In genomic region chr1:162299558-162300319, GRCm38 (mm10) we compare ENCODE assay signal across 11 mouse cellular contexts.
DNase-seq lines count a peak whose midpoint lies in the region; ATAC-seq and TF ChIP-seq lines count a peak whose summit lies in the region.
"Had no signal": no experiment of that assay in that cellular context is flagged by ENCODE, and none has a peak within 500 bp of the region (broad histone marks: within the 10 kb centered on the region; RNA-seq: fewer than 3 reads in every experiment).

No protein-coding gene starts in this region.

- no peaks in the 10 kb centered on the region for H3K27me3 ChIP-seq in intestine, embryonic 16.5 days (replicated peaks; ENCODE audit: control insufficient read depth, insufficient read depth, low read length)
- H3K27me3 ChIP-seq in intestine, embryonic 15.5 days (replicated peaks), result no peaks in the 10 kb centered on the region
- H3K27me3 ChIP-seq in CH12.LX (replicated peaks), result no peaks in the 10 kb centered on the region
- H3K27me3 ChIP-seq in embryonic facial prominence, embryonic 14.5 days (replicated peaks; ENCODE audit: control insufficient read depth, insufficient read depth, low read length), result no peaks in the 10 kb centered on the region
- H3K27me3 ChIP-seq: Patski had no signal

- H3K27ac ChIP-seq in intestine, embryonic 16.5 days (ENCODE audit: low read length), result peak overlapping the region; percentile 20; the same call in 1 of the 2 replicates
- H3K27ac ChIP-seq in intestine, embryonic 15.5 days, result no peak overlapping the region
- H3K27ac ChIP-seq in CH12.LX (ENCODE audit: insufficient read depth, low read depth), result no peak overlapping the region
- peak overlapping the region; percentile 59; the same call in 1 of the 2 replicates for H3K27ac ChIP-seq in embryonic facial prominence, embryonic 14.5 days (replicated peaks; ENCODE audit: low read depth, low read length)

- TF ChIP-seq CTCF in CH12.LX (conservative IDR thresholded peaks at IDR 0.05 in 1 of 2, IDR thresholded peaks at IDR 0.05 in 1 of 2; ENCODE audit: low read depth in 2 of 2, low read length in 2 of 2), result no peak

- no peak overlapping the region for H3K4me3 ChIP-seq in intestine, embryonic 16.5 days (ENCODE audit: low read length)
- H3K4me3 ChIP-seq in intestine, embryonic 15.5 days (replicated peaks), result no peak overlapping the region
- H3K4me3 ChIP-seq in CH12.LX (replicated peaks in 1 of 3; ENCODE audit: low read depth in 2 of 3, low read length in 2 of 3, poor library complexity in 1 of 3), result no peak overlapping the region
- no peak overlapping the region for H3K4me3 ChIP-seq in embryonic facial prominence, embryonic 14.5 days (ENCODE audit: low read depth, low read length)

- no peak for TF ChIP-seq EP300 in CH12.LX (IDR thresholded peaks at IDR 0.05; ENCODE audit: low read length)

- no peaks in the 10 kb centered on the region for H3K79me2 ChIP-seq in CH12.LX (replicated peaks; ENCODE audit: control insufficient read depth, extremely low read depth, insufficient read depth, poor library complexity, severe bottlenecking)

- no peak for TF ChIP-seq RAD21 in CH12.LX (IDR thresholded peaks at IDR 0.05; ENCODE audit: low read depth, low read length)

- ATAC-seq in intestine, embryonic 16.5 days, result no peak
- ATAC-seq in intestine, embryonic 15.5 days, result no peak
- ATAC-seq in embryonic facial prominence, embryonic 14.5 days (ENCODE audit: low read depth), result no peak
- ATAC-seq: inflammation-experienced regulatory T-cells, adult 6 months; Patski had no signal

- in situ Hi-C loops in CH12.LX (cut with MboI; ENCODE audit: low pct_ligation_motif_present, low pct_unique_long_range_greater_than_20kb, low sequenced_read_pairs), result no loop called here

- H3K36me3 ChIP-seq in intestine, embryonic 16.5 days (ENCODE audit: control insufficient read depth, insufficient read depth, low read length), result no peaks in the 10 kb centered on the region
- no peaks in the 10 kb centered on the region for H3K36me3 ChIP-seq in intestine, embryonic 15.5 days
- H3K36me3 ChIP-seq in CH12.LX (replicated peaks in 1 of 2; ENCODE audit: control insufficient read depth in 1 of 2, insufficient read depth in 1 of 2, low read length in 1 of 2), result no peaks in the 10 kb centered on the region
- H3K36me3 ChIP-seq in embryonic facial prominence, embryonic 14.5 days (ENCODE audit: control insufficient read depth, insufficient read depth, low read length), result no peaks in the 10 kb centered on the region

- H3K4me1 ChIP-seq in intestine, embryonic 16.5 days (ENCODE audit: control insufficient read depth, insufficient read depth, low read length), result 0 out of 2 replicates have a peak, but pooled peaks cover 4% of the 10 kb centered on the region
- H3K4me1 ChIP-seq in intestine, embryonic 15.5 days (replicated peaks), result no peaks in the 10 kb centered on the region
- H3K4me1 ChIP-seq in CH12.LX (ENCODE audit: control insufficient read depth in 1 of 2, insufficient read depth in 2 of 2), result peaks cover 10 to 35% of the 10 kb centered on the region in 2 experiments
- H3K4me1 ChIP-seq in embryonic facial prominence, embryonic 14.5 days (ENCODE audit: control insufficient read depth, insufficient read depth, low read length), result peaks cover 20% of the 10 kb centered on the region

- no peak for TF ChIP-seq POLR2A in CH12.LX (IDR thresholded peaks at IDR 0.05; ENCODE audit: low read depth, low read length)

- no peak overlapping the region for H3K9ac ChIP-seq in intestine, embryonic 16.5 days (ENCODE audit: low read depth, low read length)
- no peak overlapping the region for H3K9ac ChIP-seq in intestine, embryonic 15.5 days
- peak overlapping the region; percentile 55 for H3K9ac ChIP-seq in CH12.LX (ENCODE audit: insufficient read depth, low read depth)
- no peak overlapping the region for H3K9ac ChIP-seq in embryonic facial prominence, embryonic 14.5 days (ENCODE audit: low read depth, low read length)

- no peak overlapping the region for H3K4me2 ChIP-seq in intestine, embryonic 16.5 days (ENCODE audit: low read depth, low read length)
- no peak overlapping the region for H3K4me2 ChIP-seq in intestine, embryonic 15.5 days (replicated peaks)
- H3K4me2 ChIP-seq in CH12.LX (ENCODE audit: insufficient read depth, low read depth, poor library complexity, severe bottlenecking), result peak overlapping the region; percentile 98
- no peak overlapping the region for H3K4me2 ChIP-seq in embryonic facial prominence, embryonic 14.5 days (ENCODE audit: low read depth, low read length)

- no peaks in the 10 kb centered on the region for H3K9me3 ChIP-seq in intestine, embryonic 16.5 days (ENCODE audit: control insufficient read depth, low read length)
- no peaks in the 10 kb centered on the region for H3K9me3 ChIP-seq in intestine, embryonic 15.5 days
- no peaks in the 10 kb centered on the region for H3K9me3 ChIP-seq in CH12.LX (replicated peaks; ENCODE audit: low read length)
- H3K9me3 ChIP-seq in embryonic facial prominence, embryonic 14.5 days (ENCODE audit: control insufficient read depth, low read length), result no peaks in the 10 kb centered on the region

- dilution Hi-C loops in CH12.LX (cut with MboI; ENCODE audit: extremely low pct_ligation_motif_present, extremely low pct_unique_long_range_greater_than_20kb, low sequenced_read_pairs), result no loop called here

- no peak for DNase-seq in CH12.LX (ENCODE audit: extremely low read depth)
- peak; percentile 61 for DNase-seq in embryonic facial prominence, embryonic 14.5 days (ENCODE audit: low spot score)
- DNase-seq in left cerebral cortex, postnatal 14 days (ENCODE audit: low spot score in 2 of 2), result peak; percentile 53 to 67
- no peak for DNase-seq in ovary, postnatal 14 days (ENCODE audit: low spot score)
- no peak for DNase-seq in thymus, postnatal 25 days
- no peak for DNase-seq in spleen, postnatal 4 days (ENCODE audit: low spot score in 2 of 2)
- DNase-seq: thymus, postnatal 14 days had no signal

- 64% methylated on average over 12 of the region's 12 CpGs for WGBS in intestine, embryonic 16.5 days
- 71% methylated on average over 12 of the region's 12 CpGs for WGBS in intestine, embryonic 15.5 days
- WGBS in embryonic facial prominence, embryonic 14.5 days, result 68% methylated on average over 12 of the region's 12 CpGs

- intact Hi-C loops in left cerebral cortex, postnatal 14 days (cut with DNase I), result loop anchor here (10.0 kb wide), 1 partner anchor 135 kb away; no protein-coding TSS in a partner anchor

TF ChIP-seq in CH12.LX, 34 proteins besides CTCF, POLR2A, EP300 and RAD21:
- no peak for TF ChIP-seq TCF12 (IDR thresholded peaks at IDR 0.05; ENCODE audit: low read depth, low read length)
- no peak for TF ChIP-seq ZC3H11A (IDR thresholded peaks at IDR 0.05; ENCODE audit: low read depth, low read length)
- TF ChIP-seq IRF4 (IDR thresholded peaks at IDR 0.05; ENCODE audit: low read depth, low read length), result no peak
- no peak for TF ChIP-seq ZMIZ1 (IDR thresholded peaks at IDR 0.05; ENCODE audit: low read depth, low read length)
- TF ChIP-seq GABPA (IDR thresholded peaks at IDR 0.05; ENCODE audit: insufficient replicate concordance, low read depth, low read length), result no peak
- TF ChIP-seq SIN3A (IDR thresholded peaks at IDR 0.05; ENCODE audit: low read length), result no peak
- no peak for TF ChIP-seq ZKSCAN1 (IDR thresholded peaks at IDR 0.05; ENCODE audit: borderline replicate concordance, low read depth, low read length)
- no peak for TF ChIP-seq PAX5 (IDR thresholded peaks at IDR 0.05; ENCODE audit: low read length)
- no peak for TF ChIP-seq RCOR1 (conservative IDR thresholded peaks at IDR 0.05; ENCODE audit: low read depth, low read length)
- no peak for TF ChIP-seq MAX (IDR thresholded peaks at IDR 0.05; ENCODE audit: low read length)
- no peak for TF ChIP-seq E2F4 (IDR thresholded peaks at IDR 0.05; ENCODE audit: insufficient replicate concordance, low read depth, low read length)
- TF ChIP-seq KAT2A (IDR thresholded peaks at IDR 0.05; ENCODE audit: insufficient replicate concordance, low read length), result no peak
- TF ChIP-seq MAFK (IDR thresholded peaks at IDR 0.05; ENCODE audit: insufficient replicate concordance, low read length), result no peak
- TF ChIP-seq ELF1 (IDR thresholded peaks at IDR 0.05; ENCODE audit: low read depth, low read length), result no peak
- no peak for TF ChIP-seq SMC3 (IDR thresholded peaks at IDR 0.05; ENCODE audit: low read depth, low read length)
- TF ChIP-seq BHLHE40 (IDR thresholded peaks at IDR 0.05; ENCODE audit: low read depth, low read length), result no peak

Comparison
In these comparisons a context has a peak if more than half of its experiments do, and no peak if none do; other contexts are left out.
1. H3K27ac ChIP-seq: peak in intestine, embryonic 16.5 days (single experiment) and embryonic facial prominence, embryonic 14.5 days (single experiment); none in intestine, embryonic 15.5 days (single experiment) and CH12.LX (single experiment).
2. DNase-seq: peak in embryonic facial prominence, embryonic 14.5 days (single experiment) and left cerebral cortex, postnatal 14 days (2 of 2); none in CH12.LX (single experiment), ovary, postnatal 14 days (single experiment), thymus, postnatal 25 days (single experiment) and spleen, postnatal 4 days (0 of 2).